Mouse (Mus musculus) NIH3T3 (cell line): ENCODE data around the gene Mrpl48.

Experiments used
- DNase-seq: peaks from one replicate; pipeline ENCODE4 v3.0.0-alpha.2; 2012; ENCODE audit warnings: low read depth

The Mrpl48 gene

DNA sequence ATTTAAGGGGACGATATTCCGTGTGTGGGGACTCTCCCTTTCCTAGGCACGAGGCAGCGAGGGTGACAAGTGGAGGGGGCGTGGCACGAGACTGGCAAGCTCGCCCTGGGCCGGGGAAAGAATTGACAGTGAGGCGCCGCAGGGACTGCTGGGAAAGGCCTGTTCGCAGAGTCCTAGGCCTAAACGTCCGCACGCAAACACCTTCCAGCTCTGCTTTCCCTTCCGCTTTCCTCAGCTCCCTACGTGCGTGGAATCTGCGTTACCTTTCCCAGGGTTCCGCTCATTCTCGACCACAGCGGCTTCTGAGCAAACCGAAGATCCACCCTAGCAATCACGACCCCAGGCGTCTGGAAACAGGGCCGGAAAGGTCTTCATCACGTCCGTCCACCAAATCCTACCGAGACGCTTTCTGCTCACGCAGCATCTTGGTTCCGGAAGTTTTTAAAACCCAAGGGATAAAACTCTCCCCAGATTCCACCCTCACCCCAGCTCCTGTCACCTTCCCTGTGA is 25.3 kb downstream of the Mrpl48 start:
- peak; percentile 94 for DNase-seq

DNA sequence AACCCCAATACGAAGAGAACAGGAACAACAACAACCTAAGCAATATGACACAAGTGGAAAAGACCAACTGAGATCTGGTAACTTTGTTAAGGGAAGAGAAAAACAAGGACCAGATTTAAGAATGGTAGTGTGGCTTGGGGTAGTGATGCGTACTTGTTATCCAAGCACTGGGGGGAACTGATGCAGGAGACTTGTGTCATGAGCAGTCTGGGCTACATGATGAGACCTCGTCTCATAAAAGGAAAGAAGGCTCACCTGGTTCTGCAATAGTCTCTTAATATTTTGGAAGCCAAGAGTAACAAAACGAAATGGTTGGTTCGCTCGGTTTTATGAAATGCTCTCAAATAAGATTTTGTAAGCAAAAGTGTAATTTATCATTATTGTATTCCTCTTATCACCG is 25.9 kb downstream of the Mrpl48 start:
- peak; percentile 1 for DNase-seq

GRCm38 (mm10) chr7:100578794-100579193 is 29.3 kb downstream of the Mrpl48 start:
- DNase-seq = no peak

DNA sequence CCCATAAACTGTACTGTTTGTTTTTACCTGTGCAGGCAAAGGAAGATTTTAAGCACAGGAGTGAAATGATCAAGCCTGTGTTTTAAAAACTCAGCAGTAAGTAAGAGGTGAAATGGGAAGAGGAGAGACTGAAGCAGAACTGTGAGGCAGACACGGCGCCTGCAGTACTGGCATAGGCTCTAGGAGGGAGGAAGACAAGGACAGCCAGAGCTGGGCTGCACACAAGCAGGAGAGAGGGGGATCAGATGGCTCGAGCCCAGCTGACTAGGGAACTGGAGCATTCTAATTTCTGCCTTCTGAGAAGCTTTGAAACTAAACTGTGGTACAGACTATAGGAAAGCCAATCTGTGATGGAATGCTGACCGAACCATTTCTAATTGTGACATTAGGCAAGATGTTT is 35.4 kb downstream of the Mrpl48 start:
- DNase-seq = no peak

GRCm38 (mm10) chr7:100572061-100572460 is 36.0 kb downstream of the Mrpl48 start:
- no peak for DNase-seq

GRCm38 (mm10) chr7:100570930-100571715 is 37.0 kb downstream of the Mrpl48 start:
- DNase-seq = no peak

DNA sequence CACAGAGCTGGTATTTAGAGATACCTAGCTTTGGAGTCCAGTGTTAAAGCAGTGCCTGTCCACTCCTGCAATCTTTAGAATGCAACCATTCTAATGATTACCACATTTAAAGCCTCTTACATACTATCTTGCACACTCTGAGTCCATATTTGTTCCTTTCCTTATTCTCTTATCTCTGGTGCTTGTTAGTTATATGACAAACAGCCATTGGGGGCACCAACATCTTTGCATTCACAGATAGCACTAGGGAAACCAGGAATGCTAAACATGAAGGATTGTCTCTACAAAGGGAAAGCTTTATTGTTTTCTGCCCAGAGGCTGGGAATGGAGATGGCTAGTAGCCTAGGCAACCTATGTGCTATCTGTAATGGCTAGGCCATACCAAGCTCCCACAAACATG is 38.2 kb downstream of the Mrpl48 start:
- no peak for DNase-seq

DNA sequence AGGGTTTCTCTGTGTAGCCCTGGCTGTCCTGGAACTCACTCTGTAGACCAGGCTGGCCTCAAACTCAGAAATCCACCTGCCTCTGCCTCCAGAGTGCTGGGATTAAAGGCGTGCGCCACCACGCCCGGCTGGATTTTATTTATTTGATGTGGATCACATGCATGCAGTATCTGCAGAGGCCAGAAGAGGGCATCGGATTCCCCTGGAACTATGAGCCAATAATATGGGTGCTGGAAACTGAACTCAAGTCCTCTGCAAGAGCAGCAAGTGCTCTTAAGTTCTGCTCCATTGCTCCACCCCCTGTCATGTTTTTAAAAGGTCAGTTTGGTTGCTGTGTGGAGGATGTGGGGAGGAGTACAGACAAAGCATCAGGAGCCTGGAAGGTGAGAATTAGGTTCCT is 40.9 kb downstream of the Mrpl48 start:
- DNase-seq = peak; percentile 13

- no peak for DNase-seq
Observed at GRCm38 (mm10) chr7:100561861-100562587, 46.1 kb downstream of the Mrpl48 start.

- no peak for DNase-seq
Observed at GRCm38 (mm10) chr7:100559331-100559730, 48.8 kb downstream of the Mrpl48 start.

DNA sequence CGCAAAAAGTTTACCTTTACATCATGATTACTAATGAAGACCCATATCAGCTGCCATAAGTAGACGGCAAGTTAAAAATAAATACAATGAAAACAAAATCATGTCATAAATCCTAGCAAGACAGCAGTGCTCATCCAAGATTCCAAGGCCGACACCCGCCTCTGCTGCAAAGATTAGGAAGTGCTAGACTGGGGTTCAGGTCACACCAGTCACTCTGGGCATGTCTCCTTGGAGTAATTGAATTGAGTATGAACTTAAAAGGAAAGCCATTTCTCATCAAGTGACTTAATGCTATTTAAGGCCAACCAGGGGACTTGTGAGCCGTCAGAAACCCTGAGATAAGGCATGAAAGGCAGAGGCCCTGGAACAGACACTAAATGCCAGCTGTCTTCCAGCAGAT is 50.9 kb downstream of the Mrpl48 start:
- no peak for DNase-seq

GRCm38 (mm10) chr7:100555431-100555951 is 52.6 kb downstream of the Mrpl48 start:
- DNase-seq = no peak

DNA sequence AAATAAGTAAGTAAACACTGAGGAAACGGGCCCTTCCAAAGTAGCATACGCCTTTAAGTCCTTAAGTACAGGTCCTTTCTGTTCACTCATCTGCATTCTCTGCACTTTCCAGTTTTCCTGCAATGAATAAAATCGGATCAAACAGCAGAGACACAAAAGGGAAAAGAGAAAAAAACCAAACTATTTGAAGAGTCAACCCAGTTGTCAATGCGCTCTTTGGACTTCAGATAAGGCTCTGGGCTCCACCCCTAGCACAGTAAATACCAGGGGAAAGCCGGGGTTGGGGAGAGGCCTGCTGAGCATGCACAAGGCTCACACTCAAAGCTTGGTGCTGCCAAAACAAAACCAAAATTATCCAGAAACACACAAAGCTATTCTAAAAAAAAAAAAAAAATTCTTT is 53.2 kb downstream of the Mrpl48 start:
- no peak for DNase-seq

GRCm38 (mm10) chr7:100550338-100551007 is 57.6 kb downstream of the Mrpl48 start:
- peak; percentile 68 for DNase-seq

DNA sequence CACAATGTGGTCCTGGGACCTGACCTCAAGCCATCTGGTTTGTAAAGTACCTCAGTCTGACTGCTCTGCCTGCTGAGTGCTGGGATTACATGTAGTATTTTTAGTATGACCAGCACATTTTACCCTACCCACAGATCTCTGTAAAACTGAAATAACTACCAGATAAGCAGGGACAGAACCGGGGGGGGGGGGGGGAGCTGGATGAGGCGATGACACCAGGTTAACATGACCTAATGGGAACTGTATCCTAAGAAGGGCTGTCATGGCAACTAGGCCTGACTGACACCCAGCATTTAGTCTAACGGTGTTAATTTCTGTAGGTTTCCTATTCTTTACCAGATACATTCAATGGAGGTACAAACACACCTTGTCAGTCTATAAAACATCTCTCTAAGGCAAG is 58.3 kb downstream of the Mrpl48 start:
- no peak for DNase-seq

- no peak for DNase-seq
Observed at GRCm38 (mm10) chr7:100547631-100548030, 60.5 kb downstream of the Mrpl48 start.

DNA sequence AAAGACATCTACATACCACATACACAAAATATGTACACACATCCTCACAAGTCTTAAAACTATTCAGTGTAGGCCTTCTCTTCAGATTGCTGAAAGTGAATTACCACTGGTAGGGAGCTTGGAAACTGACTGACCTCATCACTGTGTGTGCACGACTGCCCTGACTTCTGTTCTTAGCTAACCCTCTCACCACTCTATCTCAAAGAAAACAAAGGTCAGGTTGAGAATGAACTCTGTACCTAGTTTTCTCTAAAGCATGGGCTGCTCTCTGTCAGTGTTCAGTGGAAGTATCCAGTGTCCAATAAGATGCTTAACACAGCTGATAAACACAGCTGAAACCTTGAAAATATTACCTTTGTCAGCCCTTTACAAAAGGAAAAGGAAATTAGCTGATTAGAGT is 63.7 kb downstream of the Mrpl48 start:
- DNase-seq = no peak

DNA sequence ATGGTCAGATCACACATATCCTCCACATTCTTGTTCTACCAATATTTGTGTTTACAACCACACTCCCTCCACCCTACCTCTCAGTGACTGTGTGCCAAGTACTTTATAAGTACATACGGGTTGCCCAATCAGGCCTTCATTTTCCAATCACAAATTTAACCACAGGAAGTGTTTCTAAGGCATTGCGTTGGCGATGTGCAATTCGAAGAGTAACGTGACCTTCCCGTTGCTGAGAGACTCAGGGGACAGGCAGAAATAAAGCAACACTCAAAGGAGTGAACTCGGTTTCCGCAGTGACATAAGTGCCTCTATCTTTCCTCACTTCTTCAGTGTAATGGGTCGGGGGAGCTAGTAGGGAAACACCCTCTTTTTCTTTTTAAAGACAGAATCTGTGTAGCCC is 68.6 kb downstream of the Mrpl48 start:
- no peak for DNase-seq

DNA sequence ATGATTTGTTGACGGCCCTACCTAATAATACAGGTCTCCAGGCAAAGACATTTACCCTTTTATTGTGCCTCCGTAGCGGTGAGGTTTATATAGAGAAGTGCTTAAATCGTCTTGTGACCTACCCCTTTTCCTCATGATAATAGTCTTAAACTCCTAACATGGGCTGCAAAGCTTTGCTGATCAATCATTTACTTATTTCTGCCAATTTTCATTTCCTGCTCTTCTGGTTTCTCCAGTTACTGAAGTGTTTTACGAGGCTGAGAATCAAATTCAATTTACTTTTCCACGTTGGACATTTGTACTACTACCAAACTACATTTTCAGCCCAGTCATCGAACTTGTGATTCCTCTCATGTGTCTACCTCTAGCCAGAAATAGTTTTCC is 70.6 kb downstream of the Mrpl48 start:
- peak; percentile 8 for DNase-seq

GRCm38 (mm10) chr7:100536804-100537518 is 71.1 kb downstream of the Mrpl48 start, which contains the start of gene Coa4:
Coa4 (plus strand) TSS chr7:100537071.
- peak; percentile 90 for DNase-seq

DNA sequence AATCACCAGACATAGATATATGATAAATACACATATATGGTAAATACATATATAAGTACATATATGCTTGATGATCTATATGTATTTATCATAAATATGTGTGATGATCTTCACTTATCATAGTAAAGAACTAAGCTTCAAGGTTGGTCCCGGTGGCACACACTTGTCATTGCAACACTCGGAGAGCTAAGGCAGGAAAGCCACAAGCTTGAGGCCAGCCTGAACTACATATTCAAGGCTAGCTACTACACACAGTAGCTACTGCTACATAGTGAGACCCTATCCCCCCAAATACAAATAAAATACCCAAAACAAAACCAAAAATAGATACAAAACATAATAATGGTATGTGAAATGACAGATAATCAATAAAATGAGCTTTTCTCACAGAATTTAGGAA is 72.3 kb downstream of the Mrpl48 start:
- no peak for DNase-seq

- no peak for DNase-seq
Observed at GRCm38 (mm10) chr7:100534216-100534615, 73.9 kb downstream of the Mrpl48 start.
